Mouse (Mus musculus) neural tube, embryonic 12.5 days (tissue): ENCODE measurements at regions not wholly inside any gene's neighbourhood (a gene's known extent, or its start where the extent isn't known, plus 50 kb on each side); places are given as distances from the start of the nearest gene placed in this dataset.

Experiments used
- ATAC-seq: fragments of 200-750 bp; cut with Nextera tagmentation; 2 replicates; pipeline ENCODE4 v1.8.0; 2017; ENCODE audit warnings: low read depth, mild to moderate bottlenecking, moderate TSS enrichment, moderate library complexity; ENCODE audit not compliant: low FRiP score
- H3K27ac ChIP-seq: fragments of 300-500 bp; sonication (generic); 2 replicates; pipeline ENCODE4 v1.5.1; 2016
- H3K27me3 ChIP-seq: fragments of 300-500 bp; sonication (generic); replicated peaks from 2 replicates; pipeline ENCODE4 v1.6.1; 2016; ENCODE audit warnings: mild to moderate bottlenecking
- H3K36me3 ChIP-seq: fragments of 300-500 bp; sonication (generic); 2 replicates; pipeline ENCODE4 v1.6.1; 2016; ENCODE audit warnings: mild to moderate bottlenecking
- H3K4me1 ChIP-seq: fragments of 300-500 bp; sonication (generic); 2 replicates; pipeline ENCODE4 v1.6.1; 2016
- H3K4me2 ChIP-seq: fragments of 300-500 bp; sonication (generic); replicated peaks from 2 replicates; pipeline ENCODE4 v1.6.1; 2016; ENCODE audit warnings: mild to moderate bottlenecking
- H3K4me3 ChIP-seq: fragments of 300-500 bp; sonication (generic); 2 replicates; pipeline ENCODE4 v1.5.1; 2016
- H3K9ac ChIP-seq: fragments of 300-500 bp; sonication (generic); 2 replicates; pipeline ENCODE4 v1.6.1; 2016; ENCODE audit warnings: mild to moderate bottlenecking
- H3K9me3 ChIP-seq: fragments of 300-500 bp; sonication (generic); 2 replicates; pipeline ENCODE4 v1.6.1; 2016; ENCODE audit warnings: mild to moderate bottlenecking
- WGBS: fragments of 180-500 bp; shearing (Covaris S2); methylation state at CpG from one replicate; pipeline ENCODE4 v1.1.7; 2016; 5-methylcytosine and 5-hydroxymethylcytosine counted together

GRCm38 (mm10) chr1:190570563-190570962 is 341.0 kb downstream of the Rps6kc1 start:
- 80% methylated on average over 10 of the region's 10 CpGs for WGBS
- Histone ChIP-seq H3K4me1 (no peaks in the 10 kb centered on the region), H3K9me3 (no peaks in the 10 kb centered on the region), H3K36me3 (no peaks in the 10 kb centered on the region), H3K9ac (no peak overlapping the region), H3K4me2 (no peak overlapping the region), H3K27ac (no peak overlapping the region), H3K4me3 (no peak overlapping the region), H3K27me3 (no peaks in the 10 kb centered on the region)
- ATAC-seq = no peak

- H3K4me1 ChIP-seq = no peaks in the 10 kb centered on the region
- no peak overlapping the region for H3K9ac ChIP-seq
- ATAC-seq = no peak
- no peak overlapping the region for H3K4me2 ChIP-seq
- H3K4me3 ChIP-seq = no peak overlapping the region
- 0 out of 2 replicates have a peak, but pooled peaks cover 6% of the 10 kb centered on the region for H3K9me3 ChIP-seq
- H3K36me3 ChIP-seq = no peaks in the 10 kb centered on the region
- no peaks in the 10 kb centered on the region for H3K27me3 ChIP-seq
- 92% methylated on average over 7 of the region's 7 CpGs for WGBS
- H3K27ac ChIP-seq = no peak overlapping the region
Measured at GRCm38 (mm10) chr1:190566744-190567143, 344.8 kb downstream of the Rps6kc1 start.

- H3K4me3 ChIP-seq = no peak overlapping the region
- H3K4me1 ChIP-seq = no peaks in the 10 kb centered on the region
- H3K36me3 ChIP-seq = no peaks in the 10 kb centered on the region
- no peak for ATAC-seq
- no peaks in the 10 kb centered on the region for H3K27me3 ChIP-seq
- WGBS = 69% methylated on average over 13 of the region's 13 CpGs
- H3K9ac ChIP-seq = no peak overlapping the region
- 0 out of 2 replicates have a peak, but pooled peaks cover 6% of the 10 kb centered on the region for H3K9me3 ChIP-seq
- H3K4me2 ChIP-seq = no peak overlapping the region
- H3K27ac ChIP-seq = no peak overlapping the region
Measured at GRCm38 (mm10) chr1:190562865-190563457, 348.6 kb downstream of the Rps6kc1 start.

GRCm38 (mm10) chr1:190560086-190560485 is 351.5 kb downstream of the Rps6kc1 start:
- Histone ChIP-seq H3K27me3 (no peaks in the 10 kb centered on the region), H3K4me2 (no peak overlapping the region), H3K4me1 (no peaks in the 10 kb centered on the region), H3K9me3 (0 out of 2 replicates have a peak, but pooled peaks cover 6% of the 10 kb centered on the region), H3K36me3 (no peaks in the 10 kb centered on the region), H3K9ac (no peak overlapping the region), H3K27ac (no peak overlapping the region), H3K4me3 (no peak overlapping the region)
- WGBS = 71% methylated on average over 9 of the region's 9 CpGs
- no peak for ATAC-seq

GRCm38 (mm10) chr1:190541892-190542291 is 369.7 kb downstream of the Rps6kc1 start:
- no peak overlapping the region for H3K4me3 ChIP-seq
- H3K9me3 ChIP-seq = no peaks in the 10 kb centered on the region
- H3K4me1 ChIP-seq = no peaks in the 10 kb centered on the region
- no peaks in the 10 kb centered on the region for H3K27me3 ChIP-seq
- no peak overlapping the region for H3K4me2 ChIP-seq
- H3K27ac ChIP-seq = no peak overlapping the region
- no peak for ATAC-seq
- no peaks in the 10 kb centered on the region for H3K36me3 ChIP-seq
- 52% methylated on average over 2 of the region's 2 CpGs for WGBS
- H3K9ac ChIP-seq = no peak overlapping the region

GRCm38 (mm10) chr1:190532879-190533676 is 362.6 kb upstream of the Prox1 start:
- Histone ChIP-seq H3K4me3 (no peak overlapping the region), H3K4me1 (peaks cover 7% of the 10 kb centered on the region), H3K36me3 (no peaks in the 10 kb centered on the region), H3K9ac (no peak overlapping the region), H3K27me3 (no peaks in the 10 kb centered on the region), H3K27ac (no peak overlapping the region), H3K4me2 (no peak overlapping the region), H3K9me3 (no peaks in the 10 kb centered on the region)
- no peak for ATAC-seq
- WGBS = 18% methylated on average over 10 of the region's 10 CpGs

- Histone ChIP-seq H3K9ac (no peak overlapping the region), H3K9me3 (no peaks in the 10 kb centered on the region), H3K36me3 (no peaks in the 10 kb centered on the region), H3K27me3 (no peaks in the 10 kb centered on the region), H3K4me2 (no peak overlapping the region), H3K4me3 (no peak overlapping the region), H3K27ac (no peak overlapping the region), H3K4me1 (peaks cover 10% of the 10 kb centered on the region)
- WGBS = 94% methylated on average over 6 of the region's 6 CpGs
- no peak for ATAC-seq
Measured at GRCm38 (mm10) chr1:190531224-190531623, 360.7 kb upstream of the Prox1 start.

GRCm38 (mm10) chr1:190530079-190530478 is 359.6 kb upstream of the Prox1 start:
- Histone ChIP-seq H3K4me1 (peaks cover 10% of the 10 kb centered on the region), H3K4me2 (no peak overlapping the region), H3K4me3 (no peak overlapping the region), H3K27me3 (no peaks in the 10 kb centered on the region), H3K9ac (no peak overlapping the region), H3K27ac (no peak overlapping the region), H3K36me3 (no peaks in the 10 kb centered on the region), H3K9me3 (no peaks in the 10 kb centered on the region)
- WGBS = 88% methylated on average over 3 of the region's 3 CpGs
- no peak for ATAC-seq

GRCm38 (mm10) chr1:190527545-190528137 is 357.1 kb upstream of the Prox1 start:
- Histone ChIP-seq H3K9ac (no peak overlapping the region), H3K9me3 (no peaks in the 10 kb centered on the region), H3K36me3 (no peaks in the 10 kb centered on the region), H3K27ac (no peak overlapping the region), H3K4me2 (no peak overlapping the region), H3K4me3 (no peak overlapping the region), H3K4me1 (peaks cover 3% of the 10 kb centered on the region; the same call in 1 of the 2 replicates), H3K27me3 (no peaks in the 10 kb centered on the region)
- no peak for ATAC-seq
- WGBS = 88% methylated on average over 7 of the region's 7 CpGs

- H3K4me3 ChIP-seq = no peak overlapping the region
- H3K36me3 ChIP-seq = no peaks in the 10 kb centered on the region
- no peak overlapping the region for H3K9ac ChIP-seq
- no peaks in the 10 kb centered on the region for H3K27me3 ChIP-seq
- H3K4me1 ChIP-seq = peaks cover 3% of the 10 kb centered on the region; the same call in 1 of the 2 replicates
- no peak overlapping the region for H3K27ac ChIP-seq
- no peaks in the 10 kb centered on the region for H3K9me3 ChIP-seq
- WGBS = 22% methylated on average over 7 of the region's 7 CpGs
- ATAC-seq = no peak
- H3K4me2 ChIP-seq = no peak overlapping the region
Measured at GRCm38 (mm10) chr1:190526634-190527033, 356.1 kb upstream of the Prox1 start.

- Histone ChIP-seq H3K27me3 (no peaks in the 10 kb centered on the region), H3K9ac (no peak overlapping the region), H3K4me1 (peaks cover 3% of the 10 kb centered on the region; the same call in 1 of the 2 replicates), H3K27ac (no peak overlapping the region), H3K36me3 (no peaks in the 10 kb centered on the region), H3K4me3 (no peak overlapping the region), H3K4me2 (no peak overlapping the region), H3K9me3 (no peaks in the 10 kb centered on the region)
- no peak for ATAC-seq
- WGBS = 48% methylated on average over 6 of the region's 6 CpGs
Measured at GRCm38 (mm10) chr1:190526046-190526445, 355.5 kb upstream of the Prox1 start.

GRCm38 (mm10) chr1:190500106-190500505 is 329.6 kb upstream of the Prox1 start:
- Histone ChIP-seq H3K27ac (no peak overlapping the region), H3K9me3 (no peaks in the 10 kb centered on the region), H3K4me2 (no peak overlapping the region), H3K4me1 (no peaks in the 10 kb centered on the region), H3K4me3 (no peak overlapping the region), H3K27me3 (no peaks in the 10 kb centered on the region), H3K36me3 (no peaks in the 10 kb centered on the region), H3K9ac (no peak overlapping the region)
- ATAC-seq = no peak
- 86% methylated on average over 8 of the region's 8 CpGs for WGBS
